Mouse (Mus musculus): ENCODE data around the gene Irf4.

Gene Irf4

GRCm38 (mm10) chr13:30793196-30793595 is 44.2 kb downstream of the Irf4 start:
- TF ChIP-seq GATA4 (IDR thresholded peaks at IDR 0.05; ENCODE audit: insufficient replicate concordance, low read length) = no peak

- no peak for TF ChIP-seq GATA4 (IDR thresholded peaks at IDR 0.05; ENCODE audit: insufficient replicate concordance, low read length)
These were observed 44.6 kb downstream of the Irf4 start for GRCm38 (mm10) chr13:30793616-30794015.

GRCm38 (mm10) chr13:30795960-30796359 is 46.9 kb downstream of the Irf4 start:
- TF ChIP-seq GATA4 (IDR thresholded peaks at IDR 0.05; ENCODE audit: insufficient replicate concordance, low read length) = no peak

- TF ChIP-seq GATA4 (IDR thresholded peaks at IDR 0.05; ENCODE audit: insufficient replicate concordance, low read length) = no peak
These were observed 52.9 kb downstream of the Irf4 start for GRCm38 (mm10) chr13:30801886-30802285.

GRCm38 (mm10) chr13:30802336-30802955 is 53.4 kb downstream of the Irf4 start:
- TF ChIP-seq GATA4 (IDR thresholded peaks at IDR 0.05; ENCODE audit: insufficient replicate concordance, low read length) = no peak

- no peak for TF ChIP-seq GATA4 (IDR thresholded peaks at IDR 0.05; ENCODE audit: insufficient replicate concordance, low read length)
These were observed 60.2 kb downstream of the Irf4 start for GRCm38 (mm10) chr13:30809240-30809639.

GRCm38 (mm10) chr13:30813464-30813863 is 64.4 kb downstream of the Irf4 start:
- TF ChIP-seq GATA4 (IDR thresholded peaks at IDR 0.05; ENCODE audit: insufficient replicate concordance, low read length) = no peak

GRCm38 (mm10) chr13:30814256-30814655 is 65.2 kb downstream of the Irf4 start:
- TF ChIP-seq GATA4 (IDR thresholded peaks at IDR 0.05; ENCODE audit: insufficient replicate concordance, low read length) = no peak

All from liver, adult (tissue).